Mouse (Mus musculus) small intestine, adult 2 months (tissue): ENCODE data around the gene Lmod3.

Experiments
- CTCF ChIP-seq: fragments of 200-500 bp; IDR thresholded peaks from 2 replicates; pipeline ENCODE4 v1.5.1; 2012; ENCODE audit warnings: low read depth, mild to moderate bottlenecking, control low read depth, inconsistent platforms, low read length, moderate library complexity, mixed read lengths; ENCODE audit not compliant: insufficient replicate concordance, insufficient read length; ENCODE audit errors: extremely low read depth
- POLR2A ChIP-seq: fragments of 200-500 bp; IDR thresholded peaks from 2 replicates; pipeline ENCODE4 v1.6.1; 2012; ENCODE audit warnings: low read depth, mild to moderate bottlenecking, control low read depth, inconsistent platforms, low read length, moderate library complexity

DNA sequence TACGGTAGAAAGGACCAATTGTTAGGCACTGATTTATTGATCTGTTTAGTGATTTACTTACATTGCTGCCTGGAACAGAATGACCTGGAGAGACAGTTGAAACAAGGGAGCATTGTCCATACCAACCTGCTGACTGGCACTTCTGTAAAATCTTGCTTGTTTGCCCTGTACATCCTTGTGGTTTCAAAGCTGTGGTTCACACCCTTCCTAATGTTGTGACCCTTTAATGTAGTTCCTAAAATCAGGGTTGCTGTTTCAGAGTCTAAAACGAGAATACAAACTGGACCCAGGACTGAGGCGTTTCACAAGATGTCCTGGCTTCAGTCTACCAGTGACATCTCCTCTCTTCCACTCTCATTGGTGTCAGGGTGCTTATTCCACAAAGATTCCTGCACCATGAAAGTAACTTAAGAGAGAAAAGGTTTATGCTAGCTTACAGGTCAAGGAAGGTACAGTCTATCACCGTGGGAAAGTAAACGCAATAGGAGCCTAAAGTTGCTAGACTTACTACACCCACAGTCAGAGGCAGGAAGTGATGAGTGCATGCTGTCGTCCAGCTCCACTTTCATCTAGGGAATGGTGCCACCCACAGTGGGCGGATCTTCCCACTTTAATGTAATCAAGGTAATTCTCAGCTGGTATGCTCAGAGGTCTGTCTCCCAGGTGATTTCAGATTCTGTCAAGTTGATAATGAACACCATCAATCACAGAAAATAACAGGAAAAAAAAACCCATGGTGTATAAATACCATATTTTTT, 17.5 kb downstream of the Lmod3 start:
- TF ChIP-seq CTCF (no peak), POLR2A (no peak)
